Mouse (Mus musculus) E14TG2a.4 (cell line): ENCODE measurements around the gene 4921509C19Rik.
"Not testable (repeated sequence)": the region's sequence is repeated elsewhere in the genome, so short reads cannot be mapped to it uniquely, and the experiment has no call there.

Source experiments
- H3K27me3 ChIP-seq: 2 replicates; pipeline ENCODE4 v1.6.1; 2014; ENCODE audit warnings: low read length, control low read depth; ENCODE audit not compliant: insufficient read depth
- H3K36me3 ChIP-seq: 2 replicates; pipeline ENCODE4 v1.6.1; 2014; ENCODE audit warnings: low read length, control low read depth; ENCODE audit not compliant: insufficient read depth
- H3K4me1 ChIP-seq: replicated peaks from 2 replicates; pipeline ENCODE4 v1.6.1; 2014; ENCODE audit warnings: low read depth, low read length, control low read depth
- H3K4me3 ChIP-seq: replicated peaks from 2 replicates; pipeline ENCODE4 v1.5.1; 2014; ENCODE audit warnings: mild to moderate bottlenecking, low read length
- H3K9me3 ChIP-seq: 2 replicates; pipeline ENCODE4 v1.6.1; 2014; ENCODE audit warnings: low read length, control low read depth
- CTCF ChIP-seq: conservative IDR thresholded peaks from 2 replicates; pipeline ENCODE4 v1.5.1; 2014; ENCODE audit warnings: low read length
- NANOG ChIP-seq: IDR thresholded peaks from 2 replicates; pipeline ENCODE4 v1.6.1; 2014; ENCODE audit warnings: borderline replicate concordance, low read length, mixed read lengths
- POU5F1 ChIP-seq: IDR thresholded peaks from 2 replicates; pipeline ENCODE4 v1.6.1; 2014; ENCODE audit warnings: low read length, borderline replicate concordance

Gene 4921509C19Rik

DNA sequence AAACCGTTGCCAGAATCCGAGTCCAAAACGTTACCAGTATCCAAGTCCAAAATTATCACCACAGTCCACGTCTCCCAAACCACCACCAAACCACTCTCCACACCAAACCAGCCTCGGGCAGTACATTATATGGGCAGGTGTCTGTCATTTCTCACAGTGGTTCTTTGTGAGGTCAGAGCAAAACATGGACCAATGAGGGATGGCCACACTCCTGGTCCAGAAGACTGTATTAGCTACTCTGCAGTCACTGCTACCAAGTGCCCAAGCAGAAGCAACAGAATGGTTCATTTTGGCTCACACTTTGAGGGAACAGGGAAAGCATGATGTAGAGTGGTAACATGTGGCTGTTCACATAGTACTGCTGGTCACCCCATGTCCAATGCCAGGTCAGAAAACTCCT, at the start of gene 4921509C19Rik:
TSS of gene 4921509C19Rik (minus strand) at position 101 of the 400 bp plus-strand sequence.
- not testable (repeated sequence) for H3K27me3 ChIP-seq, H3K4me1 ChIP-seq, H3K9me3 ChIP-seq, H3K4me3 ChIP-seq, H3K36me3 ChIP-seq

DNA sequence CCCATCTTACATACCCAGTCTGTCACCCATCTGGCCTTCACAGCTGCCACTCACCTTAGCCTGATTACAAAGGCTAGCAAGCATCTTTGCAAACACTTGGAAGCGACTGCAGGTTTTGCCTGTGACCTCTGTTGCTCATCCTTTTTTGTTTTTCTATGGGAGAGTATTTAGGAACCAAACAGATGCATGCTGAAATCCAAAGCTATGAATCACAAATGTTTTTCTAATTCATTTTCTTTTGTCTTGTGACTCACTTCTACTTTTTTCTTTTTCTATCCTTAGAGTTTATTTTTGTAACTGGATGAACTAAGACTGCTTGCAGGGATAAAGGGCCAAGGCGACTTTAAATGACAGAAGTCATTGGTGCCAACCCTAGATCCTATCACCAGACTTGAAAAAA, 49.6 kb upstream of the 4921509C19Rik start:
- H3K4me1 ChIP-seq: peaks cover 4% of the 10 kb centered on the region
- no peak overlapping the region for H3K4me3 ChIP-seq
- H3K27me3 ChIP-seq: peaks cover 7% of the 10 kb centered on the region; the same call in 1 of the 2 replicates
- peaks cover 3% of the 10 kb centered on the region; the same call in 1 of the 2 replicates for H3K36me3 ChIP-seq
- H3K9me3 ChIP-seq: no peaks in the 10 kb centered on the region
- TF ChIP-seq NANOG (no peak), POU5F1 (no peak), CTCF (no peak)

DNA sequence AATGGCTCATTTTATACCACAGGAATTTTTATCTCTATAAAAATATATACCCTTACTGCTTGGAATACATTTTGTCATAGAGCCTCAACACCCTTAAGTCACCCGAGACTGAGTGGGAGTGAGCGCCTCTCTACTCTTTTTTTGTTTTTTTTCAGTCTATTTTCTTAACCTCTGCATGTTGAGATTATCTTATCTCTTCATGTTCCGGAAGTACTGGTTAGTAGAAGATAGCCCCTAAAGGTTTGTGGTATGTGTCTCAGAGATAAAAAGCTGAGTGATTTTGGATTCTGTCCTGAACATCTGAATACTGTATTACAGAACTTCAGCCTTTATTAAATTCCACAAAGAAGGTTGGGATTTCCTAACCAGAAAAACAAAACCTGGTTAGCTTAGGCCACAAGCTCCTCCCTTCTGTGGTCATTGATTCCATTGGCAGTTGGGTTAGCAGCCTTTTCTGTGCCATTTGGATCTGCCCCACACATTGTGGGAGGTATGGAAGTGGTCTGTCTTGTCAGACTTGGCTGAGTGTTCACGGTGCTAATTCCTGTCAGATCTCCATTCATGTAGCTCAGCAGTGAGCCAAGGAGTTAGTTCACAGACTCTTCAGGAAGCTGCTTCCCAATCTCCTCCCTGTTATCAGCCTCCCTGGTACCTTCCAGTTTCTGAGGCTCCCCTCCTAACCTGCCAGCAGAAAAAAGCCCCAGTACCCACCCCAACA, 48.5 kb upstream of the 4921509C19Rik start:
- no peak for TF ChIP-seq POU5F1
- no peak for TF ChIP-seq NANOG
- TF ChIP-seq CTCF: no peak
- Histone ChIP-seq H3K27me3 (peaks cover 7% of the 10 kb centered on the region; the same call in 1 of the 2 replicates), H3K9me3 (no peaks in the 10 kb centered on the region), H3K4me3 (no peak overlapping the region), H3K4me1 (no peaks in the 10 kb centered on the region), H3K36me3 (peaks cover 7% of the 10 kb centered on the region; the same call in 1 of the 2 replicates)

DNA sequence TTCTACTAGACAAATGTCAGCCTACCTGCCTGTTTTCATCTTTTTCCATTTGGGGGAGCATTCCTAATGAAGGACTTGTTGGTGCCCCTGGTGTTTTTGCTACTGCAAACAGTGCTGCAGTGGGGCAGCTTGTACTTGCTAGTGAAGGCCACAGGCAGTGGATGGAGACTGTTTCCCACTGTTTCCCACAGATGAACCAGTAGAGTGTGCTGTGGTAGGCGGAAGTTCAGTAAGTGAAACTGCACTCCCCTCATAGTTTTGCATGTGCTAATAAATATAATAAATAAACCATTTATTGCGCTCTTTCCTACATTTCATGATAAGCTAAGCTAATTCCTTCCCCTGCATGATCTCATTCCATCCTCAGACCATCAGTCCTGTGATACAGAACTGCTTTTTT, 43.0 kb upstream of the 4921509C19Rik start:
- Histone ChIP-seq H3K4me3 (no peak overlapping the region), H3K27me3 (no peaks in the 10 kb centered on the region), H3K36me3 (peaks cover 46% of the 10 kb centered on the region), H3K9me3 (no peaks in the 10 kb centered on the region), H3K4me1 (no peaks in the 10 kb centered on the region)
- TF ChIP-seq POU5F1 (no peak), CTCF (no peak), NANOG (no peak)

DNA sequence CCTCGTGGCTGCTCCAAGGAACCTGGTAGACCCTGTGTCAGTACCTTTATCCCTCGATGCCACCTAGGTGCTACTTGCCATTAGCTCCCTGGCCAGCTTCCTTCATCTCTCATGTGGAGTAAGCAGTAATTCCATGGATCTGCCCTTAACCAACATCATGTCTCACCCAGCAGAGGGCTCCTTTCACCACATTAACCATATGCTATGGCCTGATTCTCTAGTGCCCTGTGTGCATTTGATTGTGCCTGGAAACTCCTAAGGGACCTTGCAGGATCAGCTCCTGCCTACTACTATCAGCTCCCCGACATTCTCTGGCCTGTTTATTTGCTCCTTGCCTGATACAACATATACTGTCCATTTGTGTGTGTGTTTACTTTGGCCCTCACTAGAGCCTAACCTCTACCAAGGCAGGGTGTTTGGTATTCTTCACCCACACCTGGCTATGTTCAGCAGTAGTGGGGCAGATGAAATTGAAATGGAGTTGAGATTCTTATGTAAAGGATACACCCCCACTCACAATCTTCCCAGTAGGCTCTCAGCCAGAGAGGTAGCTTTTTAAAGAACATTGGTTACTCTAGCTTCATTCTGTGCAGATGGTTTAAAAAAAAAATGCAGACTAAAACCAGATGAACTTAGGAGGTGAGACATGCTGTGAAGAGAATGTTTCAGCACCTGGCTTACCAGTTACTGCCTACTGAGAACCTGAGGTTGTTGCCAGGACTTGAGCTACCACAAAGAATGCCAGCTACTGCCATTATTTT, 37.8 kb upstream of the 4921509C19Rik start:
- no peaks in the 10 kb centered on the region for H3K9me3 ChIP-seq
- H3K4me1 ChIP-seq: peaks cover 16% of the 10 kb centered on the region
- peaks cover 90% of the 10 kb centered on the region for H3K36me3 ChIP-seq
- TF ChIP-seq NANOG (no peak), POU5F1 (no peak), CTCF (no peak)
- no peak overlapping the region for H3K4me3 ChIP-seq
- no peaks in the 10 kb centered on the region for H3K27me3 ChIP-seq

DNA sequence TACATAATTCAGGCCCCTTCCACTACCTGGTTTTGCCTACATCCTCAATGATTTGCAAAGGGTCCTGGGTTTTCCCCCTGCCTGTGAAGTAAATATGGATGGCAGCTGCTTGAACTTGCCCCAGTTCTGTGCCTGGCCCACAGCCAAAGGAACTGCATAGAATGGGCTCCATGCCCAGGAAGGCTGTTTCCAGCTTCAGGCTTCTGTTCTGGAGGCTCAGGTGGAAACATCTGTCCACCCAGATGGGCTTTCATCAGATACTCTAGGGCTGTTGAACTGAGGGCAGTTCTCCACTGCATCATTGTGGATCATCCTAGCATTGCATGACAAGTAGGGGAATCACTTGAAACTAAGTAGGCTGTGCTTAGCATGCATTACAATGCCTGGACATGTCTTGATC, 36.2 kb upstream of the 4921509C19Rik start:
- TF ChIP-seq NANOG: no peak
- TF ChIP-seq CTCF: no peak
- no peaks in the 10 kb centered on the region for H3K27me3 ChIP-seq
- peaks cover 98% of the 10 kb centered on the region for H3K36me3 ChIP-seq
- no peak overlapping the region for H3K4me3 ChIP-seq
- H3K4me1 ChIP-seq: peaks cover 16% of the 10 kb centered on the region
- H3K9me3 ChIP-seq: no peaks in the 10 kb centered on the region

DNA sequence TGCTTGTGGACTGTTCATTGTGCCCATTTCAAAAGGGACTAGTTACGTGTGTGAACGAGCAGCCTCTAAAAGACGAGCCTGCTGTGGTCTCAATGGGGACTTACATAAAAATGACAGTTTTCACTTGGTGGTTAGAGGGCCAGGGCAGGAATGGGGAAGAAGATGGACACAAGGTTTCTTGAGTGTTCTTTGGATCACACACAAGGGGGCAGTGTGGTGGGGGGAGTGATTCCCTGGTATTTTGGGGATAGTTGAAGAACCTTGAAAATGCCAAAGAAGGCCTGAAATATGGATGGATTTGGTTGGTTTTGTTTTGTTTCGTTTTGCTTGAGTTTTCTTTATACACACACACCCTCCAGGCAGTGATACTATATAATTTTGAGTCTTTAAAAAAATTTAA, 28.3 kb upstream of the 4921509C19Rik start:
- peaks cover 96% of the 10 kb centered on the region for H3K36me3 ChIP-seq
- no peak overlapping the region for H3K4me3 ChIP-seq
- no peaks in the 10 kb centered on the region for H3K27me3 ChIP-seq
- H3K4me1 ChIP-seq: peaks cover 4% of the 10 kb centered on the region; the same call in 1 of the 2 replicates
- no peaks in the 10 kb centered on the region for H3K9me3 ChIP-seq
- TF ChIP-seq POU5F1 (no peak), CTCF (peak; percentile 24; the same call in 1 of the 2 replicates)

DNA sequence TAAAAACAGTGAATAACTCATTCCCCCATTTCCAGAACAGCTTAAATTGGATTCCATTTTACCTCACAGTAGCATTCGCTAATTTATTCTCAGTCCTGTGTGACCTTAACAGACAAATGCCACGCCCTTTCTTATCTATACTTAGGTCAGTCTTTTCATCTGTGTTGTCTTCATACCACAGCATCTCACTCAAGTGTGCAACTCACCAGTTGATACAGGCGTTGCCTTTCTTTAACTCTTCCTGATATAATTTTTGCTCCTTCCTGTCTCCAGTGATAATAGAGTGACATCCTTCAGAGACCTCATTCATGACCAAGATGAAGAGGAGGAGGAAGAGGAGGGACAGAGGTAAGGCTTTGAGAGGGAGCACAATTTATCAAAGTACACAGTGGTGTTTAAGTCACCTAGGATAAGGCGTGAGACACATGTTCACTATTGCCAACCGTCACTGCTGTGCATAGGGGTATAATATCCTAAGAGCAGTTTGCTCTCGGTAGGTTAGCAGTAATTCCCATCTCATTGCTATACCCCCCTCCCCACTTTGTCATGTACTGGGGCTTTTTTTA, 24.6 kb upstream of the 4921509C19Rik start:
- Histone ChIP-seq H3K4me1 (peaks cover 36% of the 10 kb centered on the region), H3K4me3 (no peak overlapping the region), H3K27me3 (no peaks in the 10 kb centered on the region), H3K9me3 (no peaks in the 10 kb centered on the region), H3K36me3 (peaks cover 96% of the 10 kb centered on the region)
- TF ChIP-seq CTCF (no peak), POU5F1 (no peak), NANOG (no peak)
